Mouse (Mus musculus) cortical plate, adult 2 months (tissue): ENCODE data around the gene Polr2g.

Experiments used
- CTCF ChIP-seq: fragments of 200-500 bp; IDR thresholded peaks from 2 replicates; pipeline ENCODE4 v1.5.1; 2011; ENCODE audit warnings: mild to moderate bottlenecking, control low read depth, low read length; ENCODE audit not compliant: insufficient read depth; ENCODE audit errors: extremely low read depth
- POLR2A ChIP-seq: fragments of 200-500 bp; IDR thresholded peaks from 2 replicates; pipeline ENCODE4 v1.6.1; 2011; ENCODE audit warnings: mild to moderate bottlenecking, low read length, control low read depth; ENCODE audit not compliant: insufficient read depth; ENCODE audit errors: extremely low read depth

- no peak for TF ChIP-seq POLR2A
- TF ChIP-seq CTCF, result no peak
Observed at GRCm38 (mm10) chr19:8803879-8804660, 5.7 kb upstream of the Polr2g start.
